Mouse (Mus musculus) right cerebral cortex, adult 18-20 months (tissue): ENCODE measurements at regions not wholly inside any gene's neighbourhood (a gene's known extent, or its start where the extent isn't known, plus 50 kb on each side); places are given as distances from the start of the nearest gene placed in this dataset.
A peak's percentile ranks its signal among the peaks of the same experiment; 100 is the strongest.

Source experiments
- DNase-seq: peaks from one replicate; pipeline ENCODE4 v3.0.0; 2022; ENCODE audit warnings: mixed read lengths

DNA sequence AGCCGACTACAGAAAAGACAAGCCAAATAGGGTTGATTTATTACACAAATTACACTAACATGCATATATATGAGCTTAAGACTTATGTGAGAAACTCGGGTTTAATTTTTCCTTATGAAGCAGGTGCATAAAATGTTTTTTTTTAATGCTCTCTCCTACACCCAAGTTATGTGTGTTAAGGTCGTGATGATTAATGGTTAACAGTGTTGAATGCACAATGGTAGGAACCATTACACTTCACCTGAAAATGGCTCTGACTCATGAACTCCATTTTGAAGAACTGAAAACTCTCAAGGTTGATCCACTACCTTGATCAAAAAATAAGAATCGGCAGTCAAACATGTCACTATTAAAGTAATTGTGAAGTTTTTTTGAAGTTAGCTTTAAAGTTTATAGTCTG lies 59.4 kb upstream of the Ifne start:
- no peak for DNase-seq

DNA sequence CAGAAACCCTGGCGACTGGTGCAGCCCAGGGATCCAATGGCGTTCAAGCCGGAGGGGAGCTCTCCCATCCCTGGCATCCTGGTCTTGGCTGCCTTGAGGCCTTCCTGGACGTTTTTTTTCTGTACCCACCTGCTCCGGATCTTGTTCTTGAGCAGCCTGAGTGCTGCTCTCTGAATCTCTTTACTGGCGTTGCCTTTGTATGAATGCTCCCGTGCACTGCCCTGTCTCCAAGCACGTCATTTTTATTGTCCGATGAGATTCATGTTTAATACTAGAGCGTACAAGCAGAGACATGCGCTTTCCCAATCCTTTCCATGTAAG lies 58.7 kb upstream of the Ifne start:
- DNase-seq, result no peak

DNA sequence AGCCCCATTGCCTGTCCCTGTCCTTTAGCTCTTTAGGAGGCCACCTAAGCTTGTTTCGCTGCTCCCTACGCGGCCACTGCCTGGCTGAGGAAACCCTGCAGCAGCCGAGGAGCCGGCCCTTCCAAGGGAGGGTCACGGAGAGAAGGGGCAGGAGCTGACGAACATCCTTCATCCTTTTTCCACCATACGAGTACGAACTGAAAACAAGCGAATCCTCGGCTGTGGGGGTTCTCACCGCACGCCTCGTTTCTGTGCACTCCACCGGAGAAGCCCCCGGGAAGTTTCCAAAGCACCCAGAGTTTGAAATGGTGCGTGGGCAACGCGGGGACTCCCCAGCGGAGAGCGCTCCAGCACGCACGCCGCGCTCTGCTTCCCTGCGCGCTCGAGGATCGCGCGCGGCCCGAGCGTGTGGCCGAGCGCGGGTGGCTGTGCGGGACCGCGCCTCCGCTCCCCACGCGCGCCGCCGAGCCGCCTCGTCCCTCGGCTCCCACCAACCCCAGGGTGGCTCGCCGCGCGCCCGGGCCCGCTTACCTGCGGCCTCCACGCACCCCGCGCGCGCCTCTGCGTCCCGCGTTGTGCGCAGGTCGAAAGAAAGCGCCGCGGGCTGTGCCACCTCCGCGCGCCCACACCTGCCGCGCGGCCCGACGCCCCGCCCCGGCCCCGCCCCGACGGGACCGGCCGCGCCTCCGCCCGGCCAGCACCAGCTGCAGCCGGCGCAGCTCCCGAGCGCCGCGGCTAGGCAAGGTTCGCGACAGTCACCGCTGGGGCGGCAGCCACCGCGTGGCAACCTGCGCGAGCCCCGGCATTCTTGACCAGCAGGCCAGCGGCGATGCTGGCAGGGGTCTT lies 58.1 kb upstream of the Ifne start:
- peak; percentile 74 for DNase-seq

GRCm38 (mm10) chr4:88936976-88937375 lies 57.0 kb upstream of the Ifne start:
- DNase-seq, result no peak

GRCm38 (mm10) chr4:88935901-88936300 lies 55.9 kb upstream of the Ifne start:
- DNase-seq, result no peak

DNA sequence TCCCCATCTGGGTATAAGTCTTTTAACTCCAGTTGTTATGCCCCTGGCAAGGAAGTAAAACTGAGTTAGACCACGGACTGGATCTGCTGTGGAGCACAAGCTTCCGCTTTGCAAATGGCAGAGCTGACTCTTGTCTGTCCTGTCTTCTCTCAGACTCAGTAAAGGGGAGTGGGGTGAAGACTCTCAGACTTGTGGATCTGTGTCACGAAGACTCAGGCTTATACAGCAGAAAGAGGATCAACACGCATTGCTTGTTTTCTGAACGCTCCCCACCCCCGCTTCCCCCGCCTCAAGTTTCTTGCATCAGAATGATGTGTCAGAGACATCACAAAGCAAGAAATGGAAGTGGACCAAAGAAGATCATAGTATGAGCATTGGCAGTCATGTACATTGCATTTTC lies 55.3 kb upstream of the Ifne start:
- DNase-seq, result no peak

GRCm38 (mm10) chr4:88934266-88935025 lies 54.4 kb upstream of the Ifne start:
- DNase-seq, result no peak

DNA sequence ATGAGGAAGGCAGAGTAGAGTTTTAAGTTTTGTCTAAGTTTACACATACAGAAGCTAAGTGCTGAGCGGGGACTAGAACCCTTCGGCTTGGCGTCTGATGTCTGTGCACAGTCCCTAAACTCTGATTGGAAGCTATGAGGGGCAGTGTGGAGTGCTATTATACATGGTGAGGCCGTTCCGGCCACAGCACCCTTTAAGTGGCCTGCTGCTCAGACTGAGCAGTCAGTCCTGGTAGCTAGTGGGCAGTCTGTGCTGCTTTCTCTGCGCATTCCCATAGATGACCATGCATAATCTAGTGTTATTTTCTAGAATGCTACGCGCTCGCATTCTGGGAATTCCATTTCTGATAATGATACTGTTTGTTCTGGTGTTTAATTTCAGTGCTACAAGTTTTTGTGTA lies 51.2 kb upstream of the Ifne start:
- DNase-seq, result no peak
